Mouse (Mus musculus): ENCODE data around the gene Grm5. TPM values are rescaled to one million over a fixed set of nuclear protein-coding genes. Genes with fewer than 3 reads are reported as not detected.

Gene Grm5
- polyA plus RNA-seq, 1 experiment from 2014 or later: 134 TPM

DNA sequence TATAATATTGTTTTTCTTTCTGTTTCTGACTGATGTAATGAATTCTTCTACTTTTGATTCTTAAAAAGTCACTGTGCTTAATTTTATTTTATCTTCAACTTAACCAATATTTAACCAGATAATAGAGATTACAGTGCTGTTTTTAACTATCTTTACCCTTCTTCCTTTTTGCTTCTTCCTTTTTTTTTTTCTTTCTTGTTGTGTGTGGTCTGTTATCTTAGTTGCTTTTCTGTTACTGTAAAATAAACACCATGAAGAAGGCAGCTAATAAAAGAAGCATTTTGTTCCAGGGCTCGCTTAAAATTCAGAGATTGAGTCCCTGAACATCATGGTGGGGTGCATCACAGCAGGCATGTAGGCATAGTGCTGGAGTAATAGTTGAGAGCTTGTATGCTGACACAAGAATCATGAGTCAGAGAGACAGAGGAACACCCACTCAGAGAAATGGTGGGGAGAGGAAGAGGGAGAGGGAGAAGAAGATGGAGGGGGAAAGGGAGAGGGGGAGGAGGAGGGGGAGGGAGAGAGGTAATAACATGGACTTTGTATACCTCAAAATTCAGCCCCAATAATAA is 512.7 kb downstream of the Grm5 start:
- H3K4me3 ChIP-seq (ENCODE audit: low read depth, low read length): no peak overlapping the region
- no peaks in the 10 kb centered on the region for H3K9me3 ChIP-seq (ENCODE audit: control insufficient read depth, low read length)
- no peak for ATAC-seq (ENCODE audit: low read depth)
- H3K9ac ChIP-seq (replicated peaks; ENCODE audit: low read depth, low read length): no peak overlapping the region
- H3K36me3 ChIP-seq (ENCODE audit: control insufficient read depth, insufficient read depth, low read length): no peaks in the 10 kb centered on the region
- H3K4me2 ChIP-seq (ENCODE audit: low read depth, low read length): no peak overlapping the region
- H3K27ac ChIP-seq (ENCODE audit: low read depth, low read length): no peak overlapping the region
- H3K27me3 ChIP-seq (ENCODE audit: control insufficient read depth, insufficient read depth, low read length): no peaks in the 10 kb centered on the region
- WGBS: 55% methylated on average over 1 of the region's 1 CpGs
- no peaks in the 10 kb centered on the region for H3K4me1 ChIP-seq (ENCODE audit: control insufficient read depth, insufficient read depth, low read length)

DNA sequence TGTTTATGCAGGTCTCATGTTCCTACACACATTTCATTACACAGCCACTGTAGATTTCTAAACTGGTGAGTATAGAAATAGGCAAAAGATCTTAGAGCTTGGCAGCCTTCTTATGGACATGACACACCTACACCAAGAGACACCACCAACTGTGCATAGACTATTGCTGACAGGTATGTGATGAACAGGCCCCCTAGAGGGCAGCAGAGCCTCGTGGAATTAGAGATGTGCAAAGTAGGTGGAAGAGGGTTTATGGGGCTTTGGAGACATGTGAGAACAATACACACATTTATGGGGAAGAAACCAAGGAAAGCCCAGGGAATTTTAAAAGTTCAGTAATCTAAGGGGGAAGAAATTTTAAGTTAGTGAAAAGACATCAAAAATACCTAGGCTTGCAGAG is 513.7 kb downstream of the Grm5 start:
- no peaks in the 10 kb centered on the region for H3K9me3 ChIP-seq (ENCODE audit: control insufficient read depth, low read length)
- 7% methylated on average over 1 of the region's 1 CpGs for WGBS
- H3K27ac ChIP-seq (ENCODE audit: low read depth, low read length): no peak overlapping the region

DNA sequence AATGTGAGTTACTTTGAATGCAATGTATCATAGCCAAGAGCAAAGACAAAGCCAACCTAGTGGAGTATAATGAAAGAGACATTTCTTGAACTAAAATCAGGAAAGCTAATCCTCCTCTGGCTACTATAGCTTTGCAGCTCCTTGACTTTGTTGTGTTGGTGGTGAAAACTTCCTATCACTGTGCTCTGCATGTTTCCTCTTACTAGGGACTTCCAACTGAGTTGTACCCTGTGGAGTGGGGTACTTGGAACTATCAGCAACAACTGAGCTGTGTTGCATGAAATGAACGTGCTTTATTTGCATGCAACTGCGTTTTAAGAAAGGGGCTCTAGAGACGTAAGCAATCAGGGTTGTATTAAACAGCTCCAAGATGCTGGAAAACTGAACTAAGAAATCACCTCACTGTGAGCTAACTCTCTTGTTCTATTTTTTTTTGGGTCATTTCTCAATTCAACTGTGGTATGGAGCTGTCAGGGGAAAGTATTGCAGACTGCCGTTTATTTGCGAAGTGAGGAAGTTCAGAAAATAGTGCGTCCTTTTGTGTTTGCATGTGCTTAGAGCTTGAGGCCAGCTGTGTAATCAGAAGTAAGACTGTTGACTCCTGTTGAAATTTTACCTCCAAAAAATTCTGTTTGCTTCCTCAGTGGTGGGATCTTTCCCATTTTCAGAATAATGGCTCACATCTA is 532.9 kb downstream of the Grm5 start:
- no peaks in the 10 kb centered on the region for H3K4me1 ChIP-seq (ENCODE audit: control insufficient read depth, insufficient read depth, low read length)
- WGBS: 69% methylated on average over 6 of the region's 6 CpGs
- no peak for ATAC-seq (ENCODE audit: low read depth)
- no peaks in the 10 kb centered on the region for H3K27me3 ChIP-seq (ENCODE audit: control insufficient read depth, insufficient read depth, low read length)
- H3K27ac ChIP-seq (ENCODE audit: low read depth, low read length): no peak overlapping the region
- no peaks in the 10 kb centered on the region for H3K36me3 ChIP-seq (ENCODE audit: control insufficient read depth, insufficient read depth, low read length)
- no peak overlapping the region for H3K4me2 ChIP-seq (ENCODE audit: low read depth, low read length)
- H3K9ac ChIP-seq (replicated peaks; ENCODE audit: low read depth, low read length): no peak overlapping the region
- no peaks in the 10 kb centered on the region for H3K9me3 ChIP-seq (ENCODE audit: control insufficient read depth, low read length)
- no peak overlapping the region for H3K4me3 ChIP-seq (ENCODE audit: low read depth, low read length)

More for the DNA sequence above, 513.7 kb downstream of the Grm5 start:
- no peak overlapping the region for H3K4me2 ChIP-seq (ENCODE audit: low read depth, low read length)
- peak; percentile 68; the same call in 1 of the 2 replicates for ATAC-seq (ENCODE audit: low read depth)
- no peak overlapping the region for H3K9ac ChIP-seq (replicated peaks; ENCODE audit: low read depth, low read length)
- H3K27me3 ChIP-seq (ENCODE audit: control insufficient read depth, insufficient read depth, low read length): no peaks in the 10 kb centered on the region
- H3K4me3 ChIP-seq (ENCODE audit: low read depth, low read length): no peak overlapping the region
- no peaks in the 10 kb centered on the region for H3K36me3 ChIP-seq (ENCODE audit: control insufficient read depth, insufficient read depth, low read length)
- H3K4me1 ChIP-seq (ENCODE audit: control insufficient read depth, insufficient read depth, low read length): no peaks in the 10 kb centered on the region

DNA sequence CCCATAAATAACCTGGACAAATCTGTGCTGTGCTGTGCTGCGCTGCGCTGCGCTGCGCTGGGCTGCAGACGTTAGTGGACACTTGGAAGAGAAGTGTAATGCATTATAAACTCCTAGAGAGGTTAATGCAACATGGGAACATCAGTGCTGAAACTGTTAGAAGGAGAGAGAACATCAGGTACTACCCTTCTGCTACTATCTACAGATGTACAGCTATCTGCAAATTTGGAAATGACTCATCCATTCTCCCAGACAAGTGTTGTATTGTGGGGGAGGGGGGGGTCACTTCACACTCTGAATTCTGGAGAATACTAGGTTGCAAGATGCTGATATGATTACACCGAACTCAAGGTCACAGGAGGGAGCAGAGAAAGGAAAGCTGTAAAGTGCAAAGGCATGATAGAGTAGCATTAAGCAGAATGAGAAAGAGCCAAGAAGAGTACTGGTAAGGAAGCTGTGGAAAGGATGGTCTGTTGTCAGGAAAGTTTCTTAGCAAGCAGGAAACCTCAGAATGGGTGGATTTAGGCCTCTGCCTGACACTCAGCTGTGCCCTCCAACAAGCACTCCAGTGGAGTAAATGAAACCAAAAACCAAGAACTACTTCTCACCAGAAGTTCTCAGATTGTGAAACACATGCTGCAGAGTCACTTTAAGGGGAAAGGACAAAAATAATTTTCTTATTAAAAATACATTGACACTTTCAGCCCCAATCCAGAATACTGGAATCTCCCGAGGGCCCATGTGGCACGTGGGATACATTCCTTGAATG is 544.3 kb downstream of the Grm5 start:
- no peak for ATAC-seq (ENCODE audit: low read depth)
- Histone ChIP-seq H3K27ac (ENCODE audit: low read depth, low read length) (no peak overlapping the region), H3K9ac (replicated peaks; ENCODE audit: low read depth, low read length) (no peak overlapping the region), H3K4me3 (ENCODE audit: low read depth, low read length) (no peak overlapping the region), H3K4me2 (ENCODE audit: low read depth, low read length) (no peak overlapping the region), H3K4me1 (ENCODE audit: control insufficient read depth, insufficient read depth, low read length) (no peaks in the 10 kb centered on the region; the same call in 1 of the 2 replicates), H3K27me3 (ENCODE audit: control insufficient read depth, insufficient read depth, low read length) (no peaks in the 10 kb centered on the region), H3K36me3 (ENCODE audit: control insufficient read depth, insufficient read depth, low read length) (no peaks in the 10 kb centered on the region), H3K9me3 (ENCODE audit: control insufficient read depth, low read length) (no peaks in the 10 kb centered on the region)
- WGBS: 65% methylated on average over 8 of the region's 8 CpGs

DNA sequence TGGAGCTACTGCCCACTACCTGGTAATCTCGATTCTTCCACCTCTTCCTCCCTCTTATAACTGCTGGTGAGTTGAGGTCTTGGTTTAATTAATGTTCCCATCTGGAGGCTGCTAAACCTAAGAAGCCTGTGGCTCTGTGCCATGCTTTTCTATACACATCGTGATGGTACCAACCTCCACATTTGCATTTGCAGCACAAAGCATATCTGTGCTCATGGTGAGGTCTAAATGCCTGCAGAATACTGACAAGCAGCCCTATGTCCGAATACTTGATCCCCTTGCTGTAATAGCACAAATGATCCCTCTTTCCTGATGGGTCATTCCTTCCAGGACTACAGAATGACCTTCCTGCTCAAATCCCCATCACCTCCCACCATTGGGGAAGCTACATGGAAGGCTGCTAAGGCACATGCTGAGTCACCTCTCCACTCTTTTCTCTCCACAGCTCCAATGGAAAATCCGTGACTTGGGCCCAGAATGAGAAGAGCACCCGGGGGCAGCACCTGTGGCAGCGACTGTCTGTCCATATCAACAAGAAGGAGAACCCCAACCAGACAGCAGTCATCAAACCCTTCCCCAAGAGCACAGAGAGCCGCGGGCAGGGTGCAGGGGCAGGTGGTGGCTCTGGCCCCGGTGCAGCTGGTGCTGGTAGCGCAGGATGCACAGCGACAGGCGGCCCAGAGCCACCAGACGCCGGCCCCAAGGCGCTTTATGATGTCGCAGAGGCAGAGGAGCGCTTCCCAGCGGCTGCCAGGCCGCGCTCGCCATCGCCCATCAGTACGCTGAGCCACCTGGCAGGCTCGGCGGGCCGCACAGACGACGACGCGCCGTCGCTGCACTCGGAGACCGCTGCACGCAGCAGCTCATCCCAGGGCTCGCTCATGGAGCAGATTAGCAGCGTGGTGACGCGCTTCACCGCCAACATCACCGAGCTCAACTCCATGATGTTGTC is 545.8 kb downstream of the Grm5 start:
- no peaks in the 10 kb centered on the region for H3K9me3 ChIP-seq (ENCODE audit: control insufficient read depth, low read length)
- H3K27ac ChIP-seq (ENCODE audit: low read depth, low read length): no peak overlapping the region
- 6% methylated on average over 41 of the region's 41 CpGs for WGBS
- no peaks in the 10 kb centered on the region for H3K36me3 ChIP-seq (ENCODE audit: control insufficient read depth, insufficient read depth, low read length)
- H3K4me1 ChIP-seq (ENCODE audit: control insufficient read depth, insufficient read depth, low read length): no peaks in the 10 kb centered on the region; the same call in 1 of the 2 replicates
- H3K9ac ChIP-seq (replicated peaks; ENCODE audit: low read depth, low read length): peak overlapping the region; percentile 42
- no peaks in the 10 kb centered on the region for H3K27me3 ChIP-seq (ENCODE audit: control insufficient read depth, insufficient read depth, low read length)
- peak overlapping the region; percentile 30 for H3K4me3 ChIP-seq (ENCODE audit: low read depth, low read length)
- peak overlapping the region; percentile 57 for H3K4me2 ChIP-seq (ENCODE audit: low read depth, low read length)
- ATAC-seq (ENCODE audit: low read depth): peak; percentile 94

DNA sequence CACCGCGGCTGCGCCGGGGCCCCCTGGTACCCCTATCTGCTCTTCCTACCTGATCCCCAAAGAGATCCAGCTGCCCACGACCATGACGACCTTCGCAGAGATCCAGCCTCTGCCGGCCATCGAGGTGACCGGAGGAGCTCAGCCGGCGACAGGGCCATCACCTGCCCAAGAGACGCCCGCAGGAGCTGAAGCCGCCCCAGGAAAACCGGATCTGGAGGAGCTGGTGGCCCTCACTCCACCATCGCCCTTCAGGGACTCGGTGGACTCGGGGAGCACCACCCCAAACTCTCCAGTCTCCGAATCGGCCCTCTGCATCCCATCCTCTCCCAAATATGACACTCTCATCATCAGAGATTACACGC is 546.5 kb downstream of the Grm5 start:
- Histone ChIP-seq H3K4me2 (ENCODE audit: low read depth, low read length) (peak overlapping the region; percentile 57), H3K36me3 (ENCODE audit: control insufficient read depth, insufficient read depth, low read length) (no peaks in the 10 kb centered on the region), H3K27ac (ENCODE audit: low read depth, low read length) (no peak overlapping the region), H3K4me1 (ENCODE audit: control insufficient read depth, insufficient read depth, low read length) (no peaks in the 10 kb centered on the region; the same call in 1 of the 2 replicates), H3K4me3 (ENCODE audit: low read depth, low read length) (peak overlapping the region; percentile 30), H3K9me3 (ENCODE audit: control insufficient read depth, low read length) (no peaks in the 10 kb centered on the region), H3K9ac (replicated peaks; ENCODE audit: low read depth, low read length) (peak overlapping the region; percentile 42), H3K27me3 (ENCODE audit: control insufficient read depth, insufficient read depth, low read length) (no peaks in the 10 kb centered on the region)
- no peak for ATAC-seq (ENCODE audit: low read depth)
- 31% methylated on average over 22 of the region's 22 CpGs for WGBS

DNA sequence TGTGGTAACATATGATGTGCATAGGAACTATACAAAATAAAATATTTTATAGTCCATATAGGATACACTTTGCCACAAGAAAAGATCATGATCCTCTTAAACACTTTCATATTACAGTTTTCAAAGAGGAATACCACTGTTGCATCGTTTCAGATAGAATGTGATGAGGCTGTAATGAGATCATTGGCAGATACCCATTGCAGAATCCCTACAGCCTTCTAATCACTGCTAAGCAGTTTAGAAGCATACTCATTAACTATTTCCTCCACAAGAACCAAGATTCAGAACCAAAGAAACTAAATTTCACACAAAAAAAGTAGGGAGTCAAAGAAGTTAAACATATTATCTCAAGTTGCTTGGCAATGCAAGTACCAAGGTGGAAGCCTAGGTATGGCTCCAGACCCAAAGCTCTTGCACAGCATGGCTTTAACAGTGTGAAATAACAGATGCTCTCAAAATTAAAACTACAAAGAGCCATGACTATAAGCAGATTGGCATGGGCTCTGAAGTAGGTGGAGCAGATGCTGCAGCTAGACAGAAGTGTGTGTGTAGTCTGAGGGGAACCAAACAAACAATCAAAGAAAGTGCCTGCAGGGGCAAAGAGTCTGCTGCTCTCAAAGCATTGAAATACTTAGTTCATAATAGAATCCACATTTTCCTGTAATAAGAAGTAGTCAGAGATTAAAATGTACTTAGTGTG is 575.7 kb downstream of the Grm5 start:
- 72% methylated on average over 1 of the region's 1 CpGs for WGBS
- no peak for ATAC-seq (ENCODE audit: low read depth)

DNA sequence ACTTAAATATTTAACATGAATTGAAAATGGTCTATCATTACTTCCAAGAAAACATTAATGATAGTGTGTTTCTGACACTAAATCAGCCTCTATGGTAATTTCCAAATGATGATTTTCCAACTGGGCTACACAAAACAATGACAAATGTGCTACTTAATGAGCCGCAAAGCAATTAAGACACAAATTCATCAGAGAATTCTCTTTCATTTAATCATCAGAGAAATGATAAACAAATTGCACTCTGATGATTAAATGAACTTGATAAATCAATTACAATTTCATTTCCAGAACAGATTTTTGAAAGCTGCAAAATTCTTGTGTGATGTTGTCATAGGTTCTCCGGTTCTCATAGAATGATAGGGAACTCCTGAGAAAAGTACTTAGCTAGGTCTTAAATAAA is 577.6 kb downstream of the Grm5 start:
- Histone ChIP-seq H3K9ac (replicated peaks; ENCODE audit: low read depth, low read length) (no peak overlapping the region), H3K27ac (ENCODE audit: low read depth, low read length) (no peak overlapping the region), H3K9me3 (ENCODE audit: control insufficient read depth, low read length) (no peaks in the 10 kb centered on the region), H3K4me1 (ENCODE audit: control insufficient read depth, insufficient read depth, low read length) (no peaks in the 10 kb centered on the region), H3K36me3 (ENCODE audit: control insufficient read depth, insufficient read depth, low read length) (no peaks in the 10 kb centered on the region), H3K27me3 (ENCODE audit: control insufficient read depth, insufficient read depth, low read length) (no peaks in the 10 kb centered on the region), H3K4me2 (ENCODE audit: low read depth, low read length) (no peak overlapping the region), H3K4me3 (ENCODE audit: low read depth, low read length) (no peak overlapping the region)
- 69% methylated on average over 2 of the region's 2 CpGs for WGBS
- no peak for ATAC-seq (ENCODE audit: low read depth)

More for the DNA sequence above, 575.7 kb downstream of the Grm5 start:
- H3K9me3 ChIP-seq (ENCODE audit: control insufficient read depth, low read length): no peaks in the 10 kb centered on the region
- no peaks in the 10 kb centered on the region for H3K36me3 ChIP-seq (ENCODE audit: control insufficient read depth, insufficient read depth, low read length)
- H3K4me1 ChIP-seq (ENCODE audit: control insufficient read depth, insufficient read depth, low read length): no peaks in the 10 kb centered on the region
- no peak overlapping the region for H3K9ac ChIP-seq (replicated peaks; ENCODE audit: low read depth, low read length)
- H3K27ac ChIP-seq (ENCODE audit: low read depth, low read length): no peak overlapping the region
- H3K4me3 ChIP-seq (ENCODE audit: low read depth, low read length): no peak overlapping the region
- H3K4me2 ChIP-seq (ENCODE audit: low read depth, low read length): no peak overlapping the region
- H3K27me3 ChIP-seq (ENCODE audit: control insufficient read depth, insufficient read depth, low read length): no peaks in the 10 kb centered on the region

Measured in neural tube, embryonic 14.5 days (tissue).